Mouse (Mus musculus) ES-Bruce4 (cell line): ENCODE results near the gene Hip1r.

Experiments used
- CTCF ChIP-seq: IDR thresholded peaks from one replicate; pipeline ENCODE4 v1.8.1; 2011; ENCODE audit warnings: low read depth, low read length
- EP300 ChIP-seq: IDR thresholded peaks from 2 replicates; pipeline ENCODE4 v1.6.1; 2011; ENCODE audit warnings: low read depth, low read length; ENCODE audit not compliant: insufficient read depth
- POLR2A ChIP-seq: IDR thresholded peaks from one replicate; pipeline ENCODE4 v1.8.1; 2011; ENCODE audit warnings: low read length; ENCODE audit not compliant: insufficient read depth

GRCm38 (mm10) chr5:124036836-124037235 is 63.4 kb downstream of the Hip1r start:
- TF ChIP-seq CTCF: no peak
- TF ChIP-seq POLR2A: no peak
- no peak for TF ChIP-seq EP300
